Mouse (Mus musculus) left cerebral cortex, adult 18-20 months (tissue): ENCODE measurements around the gene St6galnac3. TPM values are rescaled to one million over a fixed set of nuclear protein-coding genes. Genes with fewer than 3 reads are reported as not detected.
"Not testable (repeated sequence)": the region's sequence is repeated elsewhere in the genome, so short reads cannot be mapped to it uniquely, and the experiment has no call there.

Experiments used
- DNase-seq, 2 experiments: peaks; one replicate each; pipeline ENCODE4 v3.0.0; 2021 to 2022; ENCODE audit warnings: low spot score in 2 of 2, mixed read lengths in 1 of 2
- total RNA-seq, 2 experiments: library from RNA; stranded (reverse); gene quantifications; 2 replicates each; pipeline ENCODE4 v1.2.3; 2021

Gene St6galnac3
- total RNA-seq, 2 experiments from 2014 or later, result 15.5 to 18.5 TPM

DNA sequence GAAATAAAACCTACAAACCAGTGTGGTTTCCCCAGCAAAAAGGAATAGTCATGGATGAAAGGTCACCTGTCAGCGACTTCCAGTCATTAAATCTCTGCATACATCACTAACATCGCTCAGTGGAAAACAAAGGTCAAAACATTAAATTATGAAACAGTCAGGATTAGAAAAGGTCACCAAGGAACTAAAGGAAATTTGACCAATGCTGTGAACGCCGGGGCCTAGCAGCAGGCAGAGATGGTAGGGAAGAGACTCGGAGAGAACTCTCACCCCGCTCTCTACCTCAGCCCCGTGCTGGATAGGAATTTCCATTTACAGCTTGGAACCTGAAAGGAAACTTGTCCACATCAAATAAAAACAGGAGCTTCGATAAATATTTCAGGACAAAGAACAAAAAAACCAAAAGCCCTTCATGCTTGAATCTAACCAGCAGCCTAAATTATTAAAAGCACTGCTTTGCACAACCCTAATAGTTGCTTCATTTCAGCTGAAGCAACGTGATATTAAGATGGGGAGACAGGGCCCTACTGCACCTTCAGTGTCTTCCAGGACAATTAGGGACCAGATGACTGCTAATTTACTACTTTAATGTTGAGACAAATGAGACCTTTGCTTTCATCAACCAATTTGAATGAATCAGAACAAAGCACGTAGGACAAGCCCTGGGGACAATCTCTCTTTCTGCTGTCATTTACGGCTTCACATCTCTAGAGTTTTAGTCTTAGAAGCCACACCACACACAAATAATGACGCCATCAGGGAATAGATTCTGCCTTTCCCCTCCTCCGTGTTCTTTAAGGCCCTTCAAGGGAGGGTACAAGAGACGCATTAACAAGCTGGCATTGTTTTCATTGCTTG is 303.7 kb downstream of the St6galnac3 start:
- DNase-seq, result no peak

DNA sequence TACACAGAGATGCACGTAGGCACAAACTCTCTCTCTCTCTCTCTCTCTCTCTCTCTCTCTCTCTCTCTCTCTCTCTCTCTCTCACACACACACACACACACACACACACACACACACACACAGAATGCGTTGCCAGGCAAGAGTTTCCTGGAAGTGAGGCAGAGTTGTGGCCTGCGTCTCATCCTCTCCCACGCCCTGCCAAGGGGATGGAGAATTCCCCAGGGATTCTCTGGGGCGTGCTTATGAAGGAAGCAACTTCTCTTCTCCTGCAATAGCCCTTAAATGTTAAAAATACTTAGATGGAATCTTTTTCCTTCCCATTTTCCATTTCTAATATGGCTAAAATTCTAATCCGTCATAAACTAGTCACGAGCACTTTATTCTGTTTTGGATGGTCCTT is 305.6 kb downstream of the St6galnac3 start:
- no peak for DNase-seq

- no peak for DNase-seq
Measured at GRCm38 (mm10) chr3:153417001-153417400, 308.0 kb downstream of the St6galnac3 start.

DNA sequence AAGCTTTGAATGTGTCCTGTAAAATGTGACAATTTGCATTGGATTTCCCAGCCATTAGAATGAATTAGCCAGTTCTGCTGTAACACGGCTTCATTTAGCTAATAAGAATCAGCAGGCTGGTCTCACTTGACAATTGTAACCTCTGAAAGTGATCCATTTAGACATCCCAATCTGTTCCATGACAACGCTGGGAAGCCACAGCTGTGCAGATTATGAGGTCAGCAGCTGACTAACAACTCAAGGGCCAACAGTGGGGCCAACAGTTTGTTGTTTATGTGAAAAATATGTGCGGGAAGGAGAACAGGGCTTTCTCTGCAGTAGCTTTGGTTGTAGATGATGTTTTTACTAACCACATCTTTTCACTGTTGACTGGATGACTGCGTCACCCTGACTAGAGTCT is 308.6 kb downstream of the St6galnac3 start:
- DNase-seq, result no peak

- DNase-seq, result no peak
Measured at GRCm38 (mm10) chr3:153414132-153414531, 310.8 kb downstream of the St6galnac3 start.

- DNase-seq, result no peak
Measured at GRCm38 (mm10) chr3:153409286-153409685, 315.7 kb downstream of the St6galnac3 start.

DNA sequence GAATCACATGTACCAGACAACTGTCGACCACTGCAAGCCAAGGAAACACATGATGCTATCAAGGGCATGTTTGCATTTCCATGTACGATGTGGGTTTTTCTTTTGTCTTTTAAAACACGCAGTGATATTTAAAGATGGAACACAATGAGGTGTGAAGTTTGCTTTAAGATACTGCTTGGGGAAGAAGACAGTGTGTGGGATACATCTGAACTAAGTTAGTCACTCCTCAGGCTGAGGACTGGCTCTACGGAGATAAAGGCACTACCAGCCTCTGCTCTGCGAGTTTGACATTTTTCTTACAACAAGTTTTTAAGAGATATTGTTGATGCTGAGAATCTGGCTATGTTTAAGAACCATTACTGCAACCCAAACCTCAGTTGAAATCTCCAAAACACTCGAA is 316.6 kb downstream of the St6galnac3 start:
- DNase-seq, result no peak

GRCm38 (mm10) chr3:153407698-153408097 is 317.3 kb downstream of the St6galnac3 start:
- no peak for DNase-seq

DNA sequence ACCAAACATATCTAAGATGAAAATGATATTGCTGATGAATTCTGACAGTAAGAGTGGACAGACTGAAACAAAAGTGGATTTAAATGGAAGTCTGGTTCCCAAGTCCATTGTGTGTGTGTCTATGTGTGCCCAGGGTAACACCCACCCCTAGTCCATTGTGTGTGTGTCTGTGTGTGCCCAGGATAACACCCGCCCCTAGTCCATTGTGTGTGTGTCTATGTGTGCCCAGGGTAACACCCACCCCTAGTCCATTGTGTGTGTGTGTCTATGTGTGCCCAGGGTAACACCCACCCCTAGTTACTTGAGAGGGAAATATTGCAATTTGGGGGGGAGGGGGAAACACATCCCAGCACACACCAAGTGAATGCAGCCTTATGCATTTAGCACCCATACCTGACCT is 318.1 kb downstream of the St6galnac3 start:
- no peak for DNase-seq

GRCm38 (mm10) chr3:153406220-153406619 is 318.8 kb downstream of the St6galnac3 start:
- DNase-seq, result no peak

DNA sequence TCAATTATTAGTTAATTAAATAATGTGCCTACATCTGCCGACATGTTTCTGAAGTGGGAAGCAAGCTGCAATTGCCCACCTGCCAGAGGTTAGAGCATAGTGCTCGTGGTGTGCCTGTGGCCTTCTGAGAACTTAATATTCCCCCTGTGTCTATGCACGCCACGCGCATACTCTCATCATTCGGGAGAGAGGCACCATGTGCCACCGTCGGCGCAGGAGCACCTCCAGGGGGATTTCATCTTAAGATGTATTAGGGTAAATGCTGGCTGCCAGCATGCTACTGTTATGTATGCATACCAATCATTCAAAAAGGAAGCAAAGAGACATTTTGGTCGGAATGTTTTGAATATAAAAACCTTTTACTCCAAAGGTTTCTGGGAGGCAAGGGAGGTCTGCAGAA is 319.3 kb downstream of the St6galnac3 start:
- no peak for DNase-seq

GRCm38 (mm10) chr3:153400259-153400658 is 324.7 kb downstream of the St6galnac3 start:
- no peak for DNase-seq

DNA sequence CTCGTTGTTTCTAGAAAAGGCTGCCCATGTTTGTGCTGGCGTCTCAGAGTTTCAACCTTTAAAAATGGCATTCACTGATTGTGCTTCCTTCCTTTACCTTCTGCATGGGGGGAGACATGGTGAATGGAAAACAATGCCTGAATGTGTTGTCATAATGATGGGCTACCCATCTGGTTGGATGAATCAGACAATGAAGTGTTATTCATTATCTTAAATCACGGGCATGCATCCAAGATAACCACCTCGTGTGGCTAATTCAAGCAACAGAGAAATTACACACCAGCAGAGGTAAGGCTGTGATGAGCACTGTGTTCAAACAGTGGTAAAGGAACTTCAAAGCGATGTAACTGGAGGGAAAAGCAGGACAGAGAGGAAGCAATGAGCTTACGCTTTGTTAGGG is 325.4 kb downstream of the St6galnac3 start:
- DNase-seq, result no peak

DNA sequence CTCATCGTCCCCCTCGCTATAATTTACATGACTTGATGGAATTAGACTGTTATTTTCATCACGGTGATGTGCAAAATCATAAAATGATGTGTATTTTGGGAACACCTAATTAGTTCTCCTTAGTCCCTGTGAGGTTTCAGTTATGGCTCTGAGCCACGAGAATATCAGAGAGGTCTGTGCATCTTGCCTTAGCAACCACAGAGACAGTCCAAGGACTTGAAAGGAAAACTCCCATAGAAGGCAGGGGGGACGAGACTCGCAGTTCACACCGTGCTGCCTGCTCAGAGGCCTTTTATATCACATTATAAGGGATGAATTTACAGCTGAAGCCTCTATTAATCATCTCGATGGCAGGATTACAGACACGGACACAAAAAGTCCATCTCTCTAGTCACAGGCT is 327.2 kb downstream of the St6galnac3 start:
- no peak for DNase-seq

DNA sequence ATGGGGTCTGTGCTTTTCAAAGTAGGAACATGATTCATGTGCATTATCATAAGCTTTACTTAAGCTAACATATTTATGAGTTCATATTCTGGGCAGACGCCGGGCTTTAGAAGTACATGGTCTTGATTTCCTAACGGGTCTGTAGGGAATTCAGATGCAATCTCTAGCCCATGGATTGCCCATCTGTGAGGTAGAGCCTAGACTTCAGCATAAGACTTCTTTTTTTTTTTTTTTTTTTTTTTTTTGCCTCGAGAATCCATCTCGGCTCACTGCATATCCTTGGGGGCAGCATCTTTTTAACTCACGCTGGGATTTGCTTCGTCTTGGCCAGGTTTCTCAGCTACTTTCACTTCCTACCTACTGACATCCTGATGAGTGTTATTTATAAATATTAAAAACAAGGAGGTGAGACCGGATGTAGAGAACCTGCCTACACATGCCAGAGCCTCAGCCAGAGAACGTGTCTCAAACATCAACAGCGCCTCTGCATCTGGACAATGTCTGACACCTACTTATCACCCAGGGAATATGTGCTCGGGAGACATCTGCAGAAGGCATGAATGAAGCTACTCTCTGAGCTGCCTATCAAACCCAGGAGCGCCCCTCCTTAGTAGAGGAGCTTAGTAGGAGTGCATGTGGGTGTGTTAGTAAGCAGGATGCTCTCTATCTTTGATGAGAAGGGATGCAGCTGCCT is 328.5 kb downstream of the St6galnac3 start:
- DNase-seq, result peak in 1 of 2 experiments; percentile 8

GRCm38 (mm10) chr3:153395351-153395750 is 329.6 kb downstream of the St6galnac3 start:
- no peak for DNase-seq

- DNase-seq, result no peak
Measured at GRCm38 (mm10) chr3:153394751-153395150, 330.2 kb downstream of the St6galnac3 start.

GRCm38 (mm10) chr3:153394224-153394623 is 330.8 kb downstream of the St6galnac3 start:
- DNase-seq, result no peak

GRCm38 (mm10) chr3:153391451-153391850 is 333.5 kb downstream of the St6galnac3 start:
- DNase-seq, result not testable (repeated sequence)

DNA sequence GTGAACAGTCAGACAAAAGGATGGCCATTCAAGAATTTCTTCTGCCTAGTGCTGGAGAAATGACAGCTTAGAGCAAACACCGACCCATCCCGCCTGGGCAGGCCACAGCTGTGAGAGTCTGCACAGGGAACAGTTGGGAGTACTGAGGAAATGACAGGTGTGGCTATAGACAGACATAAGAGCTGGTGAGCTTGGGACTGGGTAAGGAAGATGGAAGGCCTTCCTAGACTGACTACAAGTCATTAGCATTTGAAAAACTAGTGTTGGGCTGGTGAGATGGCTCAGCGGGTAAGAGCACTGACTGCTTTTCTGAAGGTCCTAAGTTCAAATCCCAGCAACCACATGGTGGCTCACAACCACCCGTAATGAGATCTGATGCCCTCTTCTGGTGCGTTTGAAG is 340.3 kb downstream of the St6galnac3 start:
- not testable (repeated sequence) for DNase-seq

- DNase-seq, result no peak
Measured at GRCm38 (mm10) chr3:153383656-153384055, 341.3 kb downstream of the St6galnac3 start.

DNA sequence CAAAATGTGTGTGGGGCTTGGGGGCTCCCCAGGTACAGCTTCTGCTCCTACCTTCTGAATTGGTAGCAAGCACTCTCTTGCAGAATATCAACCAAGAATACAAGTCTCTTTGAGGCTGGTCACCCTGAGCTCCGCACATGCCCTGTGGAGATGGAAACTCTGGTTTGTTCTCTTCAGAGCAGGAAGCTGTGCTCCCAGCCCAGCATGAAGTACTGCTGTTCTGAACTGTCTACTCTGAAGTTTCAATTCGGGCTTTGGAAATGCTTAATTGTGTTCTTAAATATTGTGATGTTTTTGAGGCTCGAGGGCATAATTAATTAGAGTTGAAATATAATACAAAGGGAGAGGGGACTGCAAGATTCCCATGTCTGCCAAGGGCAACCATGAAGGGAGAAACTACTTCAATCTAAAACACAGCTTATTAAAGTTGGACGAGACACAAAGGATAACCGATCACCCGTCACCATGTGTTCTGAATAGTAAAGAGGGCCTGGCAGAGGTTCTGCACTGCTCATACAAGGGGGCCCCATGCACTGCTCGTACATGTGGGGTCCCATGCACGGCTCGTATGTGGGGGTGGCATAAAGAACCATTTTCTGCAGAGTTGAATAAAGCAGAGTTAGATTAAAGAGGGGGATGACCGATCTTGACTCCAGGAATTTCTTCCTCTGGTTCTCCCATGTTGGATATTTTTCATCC is 359.8 kb downstream of the St6galnac3 start:
- no peak for DNase-seq
